Mouse (Mus musculus): ENCODE results near the gene H2-M10.2.
"Not testable (repeated sequence)": the region's sequence is repeated elsewhere in the genome, so short reads cannot be mapped to it uniquely, and the experiment has no call there.

The H2-M10.2 gene

DNA sequence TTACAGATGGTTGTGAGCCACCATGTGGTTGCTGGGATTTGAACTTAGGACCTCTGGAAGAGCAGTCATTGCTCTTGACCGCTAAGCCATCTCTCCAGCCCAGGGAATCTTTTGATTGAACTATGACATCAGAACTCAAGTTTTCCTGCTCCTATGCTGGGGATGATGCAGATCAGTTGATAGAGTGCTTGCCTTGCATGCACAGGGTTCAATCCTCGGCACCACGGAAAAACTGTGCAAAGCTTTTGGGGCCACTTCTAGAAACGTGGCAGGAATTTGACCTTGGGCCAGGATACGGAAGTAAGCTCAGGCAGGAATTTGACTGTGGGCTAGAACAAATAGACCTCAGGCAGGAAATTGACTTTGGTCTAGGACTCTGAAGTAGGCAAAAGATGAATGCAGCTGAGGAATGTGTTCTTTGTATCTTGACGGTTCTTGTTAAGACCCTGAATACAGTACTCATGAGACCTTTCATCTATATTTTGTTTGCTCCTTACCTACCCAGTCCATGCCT lies 33.1 kb downstream of the H2-M10.2 start:
- DNase-seq (ENCODE audit: extremely low read depth, insufficient read length, low spot score) = no peak

DNA sequence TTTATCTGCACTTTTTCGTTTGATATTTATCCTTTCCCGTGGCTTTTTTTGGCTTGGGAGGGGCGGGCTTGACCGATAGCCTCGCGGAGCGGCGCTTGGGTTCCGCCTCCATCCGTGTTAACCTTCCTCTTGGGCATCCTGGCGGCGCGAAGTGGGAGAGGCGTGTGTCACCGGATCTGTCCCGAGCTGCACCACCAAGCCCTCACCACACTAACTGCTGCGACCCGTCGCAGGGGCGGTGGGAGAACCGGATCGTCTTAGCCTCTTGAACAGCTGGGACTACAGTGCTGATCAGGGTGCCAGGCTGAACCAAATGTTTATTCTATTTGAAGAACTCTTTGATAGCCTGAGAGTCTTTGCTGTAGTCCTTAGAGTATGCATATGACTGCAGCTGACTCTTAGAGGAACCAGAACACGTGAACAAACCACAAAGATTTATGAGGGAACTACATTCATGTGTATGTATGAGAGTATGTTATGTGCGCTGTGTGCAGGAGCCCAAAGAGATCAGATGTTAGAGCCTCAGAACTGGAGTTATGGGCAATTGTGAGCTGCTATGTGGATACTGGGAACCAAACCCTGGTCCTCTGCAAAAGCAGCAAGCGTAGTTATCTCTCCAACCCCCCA lies 33.9 kb downstream of the H2-M10.2 start:
- peak; percentile 56 for DNase-seq (ENCODE audit: extremely low read depth, insufficient read length, low spot score)

DNA sequence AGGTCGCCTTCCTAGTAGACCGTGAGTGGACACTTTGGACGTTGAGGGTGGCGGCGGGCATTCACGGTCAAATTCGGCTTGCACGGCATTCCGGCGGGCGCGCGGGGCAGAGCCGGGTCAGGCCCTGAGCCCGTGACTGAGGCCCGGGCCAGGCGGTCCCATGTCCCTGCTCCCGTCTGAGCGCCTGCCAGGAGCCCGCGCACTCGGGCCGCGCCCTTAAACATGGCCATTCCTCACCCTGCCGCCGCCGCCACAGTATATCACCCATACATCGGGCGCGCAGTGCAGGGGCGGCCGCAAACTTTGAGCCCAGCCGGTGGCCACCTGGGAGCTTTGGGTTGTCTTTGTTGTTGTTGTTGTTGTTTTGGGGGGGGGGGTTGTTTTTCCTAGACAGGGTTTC lies 37.4 kb downstream of the H2-M10.2 start:
- DNase-seq (ENCODE audit: extremely low read depth, insufficient read length, low spot score) = no peak

DNA sequence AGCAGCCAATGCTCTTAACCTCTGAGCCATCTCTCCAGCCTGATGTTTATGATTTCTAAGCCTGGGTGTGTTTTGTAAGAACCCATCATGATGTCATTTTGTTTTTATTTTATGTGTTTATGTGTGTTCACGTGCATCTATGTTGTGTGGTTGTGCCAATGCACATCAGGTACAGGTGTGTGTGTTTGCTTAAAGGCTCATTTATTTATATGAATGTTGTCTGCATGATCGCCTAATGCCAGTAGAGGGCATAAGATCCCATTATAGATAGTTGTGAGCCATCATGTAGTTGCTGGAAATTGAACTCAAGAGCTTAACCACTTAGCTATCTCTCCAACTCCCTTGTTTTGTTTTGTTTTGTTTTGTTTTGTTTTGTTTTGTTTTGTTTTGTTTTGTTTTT lies 40.5 kb downstream of the H2-M10.2 start:
- no peak for DNase-seq (ENCODE audit: extremely low read depth, insufficient read length, low spot score)

DNA sequence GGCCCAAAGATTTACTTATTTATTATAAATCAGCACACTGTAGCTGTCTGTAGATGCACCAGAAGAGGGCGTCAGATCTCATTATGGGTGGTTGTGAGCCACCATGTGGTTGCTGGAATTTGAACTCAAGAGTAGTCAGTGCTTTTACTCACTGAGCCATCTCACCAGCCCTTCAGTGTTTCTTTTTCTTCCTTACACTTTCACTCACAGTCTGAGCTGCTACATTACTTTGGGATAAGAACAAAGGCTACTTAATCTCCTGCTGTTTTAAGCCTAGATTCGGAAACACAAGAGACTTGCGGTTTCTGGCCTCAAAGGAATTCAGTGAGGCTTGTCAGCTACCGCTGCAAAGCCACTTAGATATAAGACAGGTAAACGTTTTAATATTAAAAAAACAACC lies 42.3 kb downstream of the H2-M10.2 start:
- DNase-seq (ENCODE audit: extremely low read depth, insufficient read length, low spot score) = no peak

DNA sequence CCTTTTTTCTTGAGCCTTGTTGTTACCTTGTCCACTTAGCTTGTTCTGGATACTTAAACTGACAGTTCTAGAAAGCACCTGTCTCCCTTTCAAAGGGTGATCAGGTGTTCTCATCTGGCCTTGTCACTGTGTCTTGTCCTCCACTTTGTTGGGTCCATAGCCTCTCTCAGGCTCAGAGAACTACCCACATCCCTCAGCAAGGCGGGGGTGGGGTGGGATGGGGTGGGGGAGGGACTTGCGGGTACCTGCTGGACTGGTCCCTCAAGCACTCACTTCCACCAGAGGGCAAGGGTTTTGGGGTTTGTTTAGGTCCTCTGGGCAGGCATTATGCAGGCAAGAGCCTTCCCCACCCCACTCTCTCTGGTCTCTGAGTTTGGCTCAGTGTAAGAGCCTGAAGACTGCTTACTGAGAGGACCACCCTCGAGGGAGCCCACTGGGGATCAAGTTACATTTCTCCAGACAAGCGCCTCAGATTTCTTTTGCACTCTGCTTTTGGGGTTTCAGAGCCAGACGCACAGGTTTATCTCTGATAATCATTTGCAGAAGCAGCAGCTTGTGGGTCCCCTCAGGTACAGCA lies 45.6 kb downstream of the H2-M10.2 start:
- no peak for DNase-seq (ENCODE audit: extremely low read depth, insufficient read length, low spot score)

DNA sequence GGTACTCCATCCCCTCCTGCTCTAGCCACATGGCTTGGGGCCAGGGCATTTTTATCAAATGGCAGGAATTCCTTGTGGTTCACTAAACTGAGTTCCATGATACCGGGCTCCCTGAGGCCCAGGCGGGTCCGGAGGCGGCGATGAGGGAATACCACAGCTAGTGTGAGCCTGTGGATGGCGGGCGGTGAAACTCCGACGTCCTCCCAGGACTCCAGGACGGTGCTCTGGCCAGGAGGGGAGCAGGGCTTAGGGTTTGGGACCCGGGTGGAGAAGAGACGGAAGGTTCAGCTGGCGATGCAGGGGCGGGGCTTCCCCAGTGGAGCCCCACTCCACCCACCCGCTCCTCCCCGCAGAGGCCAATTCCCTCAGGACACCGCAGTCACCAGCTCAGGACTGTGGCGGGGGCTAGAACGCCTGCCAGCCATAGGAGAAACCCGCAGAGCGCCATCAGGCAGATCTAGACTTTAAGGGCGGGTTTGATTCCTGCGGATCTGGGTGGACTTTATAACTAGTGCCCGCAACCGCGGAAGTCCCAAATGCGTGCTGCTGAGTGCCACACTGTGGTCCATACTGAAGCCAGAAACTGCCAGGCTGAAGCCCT lies 48.9 kb downstream of the H2-M10.2 start:
- peak; percentile 78 for DNase-seq (ENCODE audit: extremely low read depth, insufficient read length, low spot score)

DNA sequence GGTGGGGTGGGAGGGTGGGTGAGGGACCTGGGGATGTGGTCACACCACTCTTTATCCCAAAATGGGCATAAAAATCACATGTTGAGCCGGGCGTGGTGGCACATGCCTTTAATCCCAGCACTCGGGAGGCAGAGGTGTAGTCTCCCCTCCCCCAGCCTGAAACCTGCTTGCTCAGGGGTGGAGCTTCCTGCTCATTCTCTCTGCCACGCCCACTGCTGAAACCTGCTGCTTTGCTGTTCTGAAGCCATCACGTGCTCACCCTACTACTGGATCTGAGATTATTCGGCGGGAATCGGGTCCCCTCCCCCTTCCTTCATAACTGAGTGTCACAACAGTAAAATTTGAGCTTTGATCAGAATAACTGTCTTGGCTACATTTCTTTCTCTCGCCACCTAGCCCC lies 51.0 kb downstream of the H2-M10.2 start:
- DNase-seq (ENCODE audit: extremely low read depth, insufficient read length, low spot score) = not testable (repeated sequence)
